Mouse (Mus musculus): Measurements from ENCODE around the gene Plaa. TPM values are rescaled to one million over a fixed set of nuclear protein-coding genes. Genes with fewer than 3 reads are reported as not detected.

Plaa gene
- polyA plus RNA-seq, 1 experiment from 2014 or later = 101 TPM

DNA sequence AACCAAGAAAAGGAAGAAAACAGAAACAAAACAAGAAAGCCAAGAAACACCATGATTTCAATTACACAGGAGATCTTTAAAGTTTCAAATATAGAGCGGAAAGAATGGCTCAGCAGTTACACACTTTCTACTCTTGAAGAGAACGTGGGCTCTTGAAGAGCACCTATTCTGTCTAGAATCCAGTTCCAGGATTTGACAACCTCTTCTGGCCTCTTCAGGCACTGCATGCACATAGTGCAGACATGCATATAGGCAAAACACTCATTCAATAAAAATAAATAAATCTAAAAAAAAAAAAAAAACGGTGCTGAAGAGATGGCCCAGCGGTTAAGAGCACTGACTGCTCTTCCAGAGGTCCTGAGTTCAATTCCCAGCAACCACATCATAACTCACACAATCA, 60.0 kb downstream of the Plaa start:
- Histone ChIP-seq H3K9ac (replicated peaks) (no peak overlapping the region), H3K36me3 (peaks cover 55% of the 10 kb centered on the region), H3K4me2 (replicated peaks) (no peak overlapping the region), H3K27ac (replicated peaks) (no peak overlapping the region), H3K9me3 (no peaks in the 10 kb centered on the region), H3K4me3 (no peak overlapping the region), H3K27me3 (no peaks in the 10 kb centered on the region), H3K4me1 (no peaks in the 10 kb centered on the region)
- no peak for ATAC-seq (ENCODE audit: low FRiP score, low read depth)
- 94% methylated on average over 4 of the region's 4 CpGs for WGBS

DNA sequence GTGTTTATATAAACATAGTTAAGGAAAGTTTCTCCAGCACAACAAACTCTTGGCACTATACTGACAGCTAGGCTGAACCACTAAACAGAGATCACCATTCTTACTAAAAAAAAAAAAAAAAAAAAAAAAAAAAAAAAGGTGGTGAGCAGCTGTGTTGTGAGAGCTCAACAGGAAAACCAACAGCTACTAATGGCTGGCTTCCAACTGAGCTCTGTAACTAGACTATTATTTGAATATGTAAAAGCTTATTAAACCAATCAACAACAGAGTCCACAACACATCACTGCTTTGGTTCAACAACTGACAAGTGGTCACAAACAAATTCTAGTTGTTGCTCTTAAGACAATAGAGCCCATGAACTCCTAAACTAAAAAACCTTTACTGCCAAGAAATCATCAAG, 69.8 kb downstream of the Plaa start:
- no peak for ATAC-seq (ENCODE audit: low FRiP score, low read depth)
- H3K9ac ChIP-seq (replicated peaks) = no peak overlapping the region
- H3K27me3 ChIP-seq = no peaks in the 10 kb centered on the region
- no peak overlapping the region for H3K27ac ChIP-seq (replicated peaks)
- no peaks in the 10 kb centered on the region for H3K9me3 ChIP-seq
- peaks cover 3% of the 10 kb centered on the region; the same call in 1 of the 2 replicates for H3K36me3 ChIP-seq
- H3K4me3 ChIP-seq = no peak overlapping the region
- no peaks in the 10 kb centered on the region for H3K4me1 ChIP-seq
- H3K4me2 ChIP-seq (replicated peaks) = no peak overlapping the region

DNA sequence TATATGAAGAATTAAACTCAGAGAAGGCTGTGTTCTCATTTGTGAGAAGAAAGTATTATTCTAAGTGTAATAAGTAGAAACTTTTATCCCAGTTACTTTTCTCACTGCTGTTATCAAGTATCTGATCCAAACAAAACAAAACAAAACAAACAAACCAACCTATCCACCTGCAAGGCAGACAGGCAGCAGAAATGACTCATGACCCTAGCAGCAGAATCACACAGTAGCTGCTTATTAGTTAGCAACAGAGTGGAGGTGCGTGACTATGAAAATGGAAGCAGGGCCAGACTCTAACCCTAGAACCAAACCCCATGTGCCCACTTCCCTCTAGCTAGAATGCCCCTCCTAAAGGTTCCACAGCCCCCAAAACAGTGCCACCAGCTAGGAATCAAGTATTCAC, 73.6 kb downstream of the Plaa start:
- Histone ChIP-seq H3K4me2 (replicated peaks) (no peak overlapping the region), H3K36me3 (0 out of 2 replicates have a peak, but pooled peaks cover 3% of the 10 kb centered on the region), H3K9ac (replicated peaks) (no peak overlapping the region), H3K27me3 (no peaks in the 10 kb centered on the region), H3K9me3 (no peaks in the 10 kb centered on the region), H3K4me1 (no peaks in the 10 kb centered on the region), H3K4me3 (no peak overlapping the region), H3K27ac (replicated peaks) (no peak overlapping the region)
- WGBS = 93% methylated on average over 1 of the region's 1 CpGs
- no peak for ATAC-seq (ENCODE audit: low FRiP score, low read depth)

DNA sequence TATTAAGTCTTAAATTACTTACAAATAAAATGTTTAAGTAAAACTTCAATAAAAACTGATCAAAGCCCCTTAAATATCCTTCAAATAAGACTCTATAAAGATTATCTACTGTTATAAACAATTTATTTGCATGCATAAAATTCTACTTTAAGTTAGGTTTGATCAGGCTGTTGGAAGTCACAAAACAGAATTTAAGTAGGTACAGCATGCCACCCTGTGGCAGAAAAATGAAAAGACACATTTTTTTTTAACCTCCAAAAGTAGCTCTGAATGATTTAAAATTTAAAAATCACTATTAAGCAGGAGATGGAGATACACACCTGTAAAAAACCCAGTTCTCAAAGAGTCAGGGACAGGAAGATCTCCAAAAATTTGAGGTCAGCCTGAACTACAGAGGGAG, 79.7 kb downstream of the Plaa start:
- H3K9me3 ChIP-seq = no peaks in the 10 kb centered on the region
- no peak for ATAC-seq (ENCODE audit: low FRiP score, low read depth)
- H3K4me1 ChIP-seq = no peaks in the 10 kb centered on the region
- no peak overlapping the region for H3K27ac ChIP-seq (replicated peaks)
- H3K36me3 ChIP-seq = no peaks in the 10 kb centered on the region
- H3K4me2 ChIP-seq (replicated peaks) = no peak overlapping the region
- no peak overlapping the region for H3K9ac ChIP-seq (replicated peaks)
- H3K4me3 ChIP-seq = no peak overlapping the region
- no peaks in the 10 kb centered on the region for H3K27me3 ChIP-seq

DNA sequence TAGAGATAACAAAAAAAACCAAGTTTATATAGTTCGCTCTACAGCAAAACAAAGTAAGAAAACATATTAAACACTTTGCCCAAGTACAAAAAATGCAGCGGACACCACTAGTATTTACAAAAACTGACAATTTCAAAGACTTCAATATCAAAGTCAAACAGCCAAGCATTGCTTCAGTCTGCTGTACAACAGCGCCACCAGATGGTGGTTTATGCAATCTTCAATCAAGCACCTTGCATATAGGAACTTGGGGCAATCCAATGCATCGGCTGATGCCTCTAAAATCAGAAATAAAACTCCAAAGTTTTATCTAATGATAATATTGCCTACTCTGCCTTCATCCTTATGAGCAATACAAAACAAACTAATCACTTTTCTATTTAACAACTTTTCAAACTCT, 85.4 kb downstream of the Plaa start:
- no peaks in the 10 kb centered on the region for H3K27me3 ChIP-seq
- no peak overlapping the region for H3K4me3 ChIP-seq
- H3K4me2 ChIP-seq (replicated peaks) = no peak overlapping the region
- no peaks in the 10 kb centered on the region for H3K4me1 ChIP-seq
- ATAC-seq (ENCODE audit: low FRiP score, low read depth) = no peak
- no peaks in the 10 kb centered on the region for H3K9me3 ChIP-seq
- H3K27ac ChIP-seq (replicated peaks) = no peak overlapping the region
- H3K36me3 ChIP-seq = peaks cover 10% of the 10 kb centered on the region
- 69% methylated on average over 4 of the region's 4 CpGs for WGBS
- no peak overlapping the region for H3K9ac ChIP-seq (replicated peaks)

Other genes starting within 250 kb of the Plaa start
- 0.88 TPM in 1 of 2 replicates, not detected in the other for gene Gm10306, start 46.7 kb downstream of the Plaa start, polyA plus RNA-seq (2016; fragmentation: Nextera tagmentation; extraction: Ambion mirVana)
- 37.7 and 39.2 TPM in 2 replicates for gene Caap1, start 46.4 kb downstream of the Plaa start, polyA plus RNA-seq (2016; fragmentation: Nextera tagmentation; extraction: Ambion mirVana)
- gene Ift74, start 11.2 kb upstream of the Plaa start, polyA plus RNA-seq (2016; fragmentation: Nextera tagmentation; extraction: Ambion mirVana) = 57.4 and 66.5 TPM in 2 replicates
- gene Lrrc19, start 46.9 kb upstream of the Plaa start, polyA plus RNA-seq (2016; fragmentation: Nextera tagmentation; extraction: Ambion mirVana) = 0.89 and 1.1 TPM in 2 replicates
- 8.6 and 10.1 TPM in 2 replicates for gene Tek, start 136.0 kb upstream of the Plaa start, polyA plus RNA-seq (2016; fragmentation: Nextera tagmentation; extraction: Ambion mirVana)

Measured in midbrain, embryonic 12.5 days (tissue).